In genomic region chr16:8672350-8672687, GRCm38 (mm10) we compare ENCODE assay signal across 9 mouse cellular contexts. TPM values are rescaled to one million over a fixed set of nuclear protein-coding genes. Genes with fewer than 3 reads are reported as not detected.
A peak's percentile ranks its signal among the peaks of the same experiment; 100 is the strongest.
DNase-seq lines count a peak whose midpoint lies in the region; ATAC-seq lines count a peak whose summit lies in the region.
"Had no signal": no experiment of that assay in that cellular context is flagged by ENCODE, and none has a peak within 500 bp of the region (broad histone marks: within the 10 kb centered on the region; RNA-seq: fewer than 3 reads in every experiment).

No protein-coding gene starts in this region.

- H3K4me2 ChIP-seq in lung, embryonic 16.5 days (ENCODE audit: low read depth, low read length): peak overlapping the region; percentile 70
- peak overlapping the region; percentile 88 for H3K4me2 ChIP-seq in neural tube, embryonic 15.5 days

- no peaks in the 10 kb centered on the region for H3K36me3 ChIP-seq in lung, embryonic 16.5 days (ENCODE audit: control insufficient read depth, insufficient read depth, low read length)
- peaks cover 15% of the 10 kb centered on the region; the same call in 1 of the 2 replicates for H3K36me3 ChIP-seq in forebrain, embryonic 10.5 days (replicated peaks)
- peaks cover 17% of the 10 kb centered on the region for H3K36me3 ChIP-seq in limb, embryonic 10.5 days
- no peaks in the 10 kb centered on the region for H3K36me3 ChIP-seq in neural tube, embryonic 15.5 days

- H3K9ac ChIP-seq in lung, embryonic 16.5 days (ENCODE audit: low read length): peak overlapping the region; percentile 52; the same call in 1 of the 2 replicates
- H3K9ac ChIP-seq in neural tube, embryonic 15.5 days (replicated peaks): peak overlapping the region; percentile 80

- peak overlapping the region; percentile 72 for H3K4me3 ChIP-seq in lung, embryonic 16.5 days (ENCODE audit: low read length)
- peak overlapping the region; percentile 75 for H3K4me3 ChIP-seq in forebrain, embryonic 10.5 days
- H3K4me3 ChIP-seq in limb, embryonic 10.5 days: peak overlapping the region; percentile 70
- H3K4me3 ChIP-seq in neural tube, embryonic 15.5 days (replicated peaks): peak overlapping the region; percentile 93

- ATAC-seq in lung, embryonic 16.5 days (ENCODE audit: low read depth): no peak
- no peak for ATAC-seq in neural tube, embryonic 15.5 days (ENCODE audit: low FRiP score)
- no peak for ATAC-seq in monocyte, adult 5-6 weeks (replicated peaks; ENCODE audit: insufficient number of reproducible peaks, low FRiP score, low TSS enrichment, poor library complexity, severe bottlenecking)

- H3K4me1 ChIP-seq in lung, embryonic 16.5 days (replicated peaks; ENCODE audit: control insufficient read depth, insufficient read depth, low read length): peaks cover 25% of the 10 kb centered on the region
- peaks cover 58% of the 10 kb centered on the region for H3K4me1 ChIP-seq in forebrain, embryonic 10.5 days
- H3K4me1 ChIP-seq in limb, embryonic 10.5 days: peaks cover 47% of the 10 kb centered on the region
- peaks cover 49% of the 10 kb centered on the region for H3K4me1 ChIP-seq in neural tube, embryonic 15.5 days

- peaks cover 6% of the 10 kb centered on the region; the same call in 1 of the 2 replicates for H3K27me3 ChIP-seq in lung, embryonic 16.5 days (ENCODE audit: control insufficient read depth, insufficient read depth, low read depth, low read length)
- H3K27me3 ChIP-seq in forebrain, embryonic 10.5 days (ENCODE audit: poor library complexity, severe bottlenecking): peaks cover 22% of the 10 kb centered on the region
- peaks cover 15% of the 10 kb centered on the region for H3K27me3 ChIP-seq in limb, embryonic 10.5 days (ENCODE audit: low read depth, poor library complexity, severe bottlenecking)
- no peaks in the 10 kb centered on the region for H3K27me3 ChIP-seq in neural tube, embryonic 15.5 days (replicated peaks)

- H3K27ac ChIP-seq in lung, embryonic 16.5 days (ENCODE audit: low read length): no peak overlapping the region
- H3K27ac ChIP-seq in forebrain, embryonic 10.5 days: peak overlapping the region; percentile 92
- peak overlapping the region; percentile 89 for H3K27ac ChIP-seq in limb, embryonic 10.5 days
- peak overlapping the region; percentile 81 for H3K27ac ChIP-seq in neural tube, embryonic 15.5 days (replicated peaks)

- DNase-seq in lung, postnatal 14 days: no peak
- no peak for DNase-seq in forebrain, embryonic 10.5 days (ENCODE audit: extremely low spot score, low spot score)
- no peak for DNase-seq in limb, embryonic 10.5 days (ENCODE audit: low spot score)
- no peak for DNase-seq in B cell, adult 2 months
- DNase-seq in thymus, postnatal 10 days (ENCODE audit: low spot score in 2 of 2): no peak

- H3K9me3 ChIP-seq in lung, embryonic 16.5 days (ENCODE audit: control insufficient read depth, low read length): no peaks in the 10 kb centered on the region
- H3K9me3 ChIP-seq in forebrain, embryonic 10.5 days: no peaks in the 10 kb centered on the region
- no peaks in the 10 kb centered on the region for H3K9me3 ChIP-seq in limb, embryonic 10.5 days (replicated peaks)
- no peaks in the 10 kb centered on the region for H3K9me3 ChIP-seq in neural tube, embryonic 15.5 days (replicated peaks)

- 1% methylated on average over 18 of the region's 18 CpGs for WGBS in lung, embryonic 16.5 days
- WGBS in forebrain, embryonic 10.5 days: under 1% methylated on average over 18 of the region's 18 CpGs
- WGBS in limb, embryonic 10.5 days: under 1% methylated on average over 18 of the region's 18 CpGs
- under 1% methylated on average over 18 of the region's 18 CpGs for WGBS in neural tube, embryonic 15.5 days

RNA-seq across cellular contexts. Expression of gene Carhsp1, which starts 0.4 kb away (rescaled TPM):
- polyA plus RNA-seq in lung, embryonic 16.5 days (2015; fragmentation: Nextera tagmentation; extraction: Ambion mirVana): 96.4 and 97.7 TPM in 2 replicates
- polyA plus RNA-seq in forebrain, embryonic 10.5 days (2016; fragmentation: Nextera tagmentation; extraction: Ambion mirVana): 137 and 143 TPM in 2 replicates
- 152 and 166 TPM in 2 replicates for polyA plus RNA-seq in limb, embryonic 10.5 days (2016; fragmentation: Nextera tagmentation; extraction: Ambion mirVana)
- 141 and 152 TPM in 2 replicates for polyA plus RNA-seq in neural tube, embryonic 15.5 days (2015; fragmentation: Nextera tagmentation; extraction: Ambion mirVana)
- 21.1 to 24.1 TPM (median 21.4 TPM) in 3 replicates for total RNA-seq in monocyte, adult 5-6 weeks (2017)

RNA-seq across cellular contexts. Expression of gene Gm5767, which starts 8.3 kb away (rescaled TPM):
- polyA plus RNA-seq in lung, embryonic 16.5 days (2015; fragmentation: Nextera tagmentation; extraction: Ambion mirVana): not detected in 2 replicates
- 0.26 TPM in 1 of 2 replicates, not detected in the other for polyA plus RNA-seq in forebrain, embryonic 10.5 days (2016; fragmentation: Nextera tagmentation; extraction: Ambion mirVana)
- not detected in 2 replicates for polyA plus RNA-seq in limb, embryonic 10.5 days (2016; fragmentation: Nextera tagmentation; extraction: Ambion mirVana)
- polyA plus RNA-seq in neural tube, embryonic 15.5 days (2015; fragmentation: Nextera tagmentation; extraction: Ambion mirVana): not detected in 2 replicates
- 2.6 TPM in 1 of 3 replicates, not detected in the others for total RNA-seq in monocyte, adult 5-6 weeks (2017)
- polyA plus RNA-seq: brain, embryonic 14.5 days had no signal

RNA-seq across cellular contexts. Expression of gene Tmem186, which starts 34.8 kb away (rescaled TPM):
- polyA plus RNA-seq in lung, embryonic 16.5 days (2015; fragmentation: Nextera tagmentation; extraction: Ambion mirVana): 16.2 and 17.0 TPM in 2 replicates
- polyA plus RNA-seq in forebrain, embryonic 10.5 days (2016; fragmentation: Nextera tagmentation; extraction: Ambion mirVana): 27.1 and 27.5 TPM in 2 replicates
- 22.9 and 26.0 TPM in 2 replicates for polyA plus RNA-seq in limb, embryonic 10.5 days (2016; fragmentation: Nextera tagmentation; extraction: Ambion mirVana)
- polyA plus RNA-seq in neural tube, embryonic 15.5 days (2015; fragmentation: Nextera tagmentation; extraction: Ambion mirVana): 20.0 and 22.0 TPM in 2 replicates
- 5.5 to 11.7 TPM (median 8.6 TPM) in 3 replicates for total RNA-seq in monocyte, adult 5-6 weeks (2017)

RNA-seq across cellular contexts. Expression of gene Pmm2, which starts 34.8 kb away (rescaled TPM):
- 51.1 and 51.6 TPM in 2 replicates for polyA plus RNA-seq in lung, embryonic 16.5 days (2015; fragmentation: Nextera tagmentation; extraction: Ambion mirVana)
- polyA plus RNA-seq in forebrain, embryonic 10.5 days (2016; fragmentation: Nextera tagmentation; extraction: Ambion mirVana): 49.8 and 54.4 TPM in 2 replicates
- polyA plus RNA-seq in limb, embryonic 10.5 days (2016; fragmentation: Nextera tagmentation; extraction: Ambion mirVana): 54.6 and 61.2 TPM in 2 replicates
- polyA plus RNA-seq in neural tube, embryonic 15.5 days (2015; fragmentation: Nextera tagmentation; extraction: Ambion mirVana): 38.2 and 44.6 TPM in 2 replicates
- total RNA-seq in monocyte, adult 5-6 weeks (2017): 54.1 to 79.6 TPM (median 75.7 TPM) in 3 replicates
